Mouse (Mus musculus) ES-Bruce4 (cell line): ENCODE results near the gene Twf1.
A peak's percentile ranks its signal among the peaks of the same experiment; 100 is the strongest.

Experiments
- CTCF ChIP-seq: IDR thresholded peaks from one replicate; pipeline ENCODE4 v1.8.1; 2011; ENCODE audit warnings: low read depth, low read length
- EP300 ChIP-seq: IDR thresholded peaks from 2 replicates; pipeline ENCODE4 v1.6.1; 2011; ENCODE audit warnings: low read depth, low read length; ENCODE audit not compliant: insufficient read depth
- POLR2A ChIP-seq: IDR thresholded peaks from one replicate; pipeline ENCODE4 v1.8.1; 2011; ENCODE audit warnings: low read length; ENCODE audit not compliant: insufficient read depth

- TF ChIP-seq CTCF: no peak
- peak; percentile 34 for TF ChIP-seq POLR2A
- no peak for TF ChIP-seq EP300
Measured at GRCm38 (mm10) chr15:94590083-94590482, 394 bp upstream of the Twf1 start.
